Mouse (Mus musculus): ENCODE data around the gene Csnk1g1.

Gene Csnk1g1

GRCm38 (mm10) chr9:66067542-66067941 lies 158.8 kb downstream of the Csnk1g1 start:
- DNase-seq (ENCODE audit: low spot score in 2 of 2), result no peak

- no peak for DNase-seq (ENCODE audit: low spot score in 2 of 2)
Observed at GRCm38 (mm10) chr9:66068056-66068455, 159.3 kb downstream of the Csnk1g1 start.

GRCm38 (mm10) chr9:66068971-66069391 lies 160.3 kb downstream of the Csnk1g1 start:
- DNase-seq (ENCODE audit: low spot score in 2 of 2), result no peak

DNA sequence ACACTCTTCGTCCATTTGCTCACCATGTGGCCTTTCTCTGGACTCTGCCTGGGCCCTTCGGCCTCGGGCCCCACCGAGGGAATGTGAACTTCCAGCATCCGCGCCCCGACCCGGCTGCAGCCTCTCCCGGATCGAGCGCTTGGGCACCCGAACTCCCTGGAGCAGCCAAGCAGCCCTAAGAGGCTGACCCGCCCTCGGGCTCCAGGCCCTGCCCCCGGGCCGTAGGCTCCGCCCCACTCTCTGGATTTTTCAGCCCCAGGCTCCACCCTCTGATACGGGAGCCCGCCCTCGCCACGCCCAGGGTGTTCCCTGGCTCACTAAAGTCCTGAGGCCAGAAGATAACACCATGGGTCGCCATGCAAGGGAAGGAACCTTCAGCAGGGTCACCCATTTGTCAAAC lies 160.9 kb downstream of the Csnk1g1 start, which contains the start of gene Snx22:
Gene Snx22, minus strand, starts transcription at position 137 of the 400 bp plus-strand sequence.
- peak; percentile 62 to 64 for DNase-seq (ENCODE audit: low spot score in 2 of 2)

DNA sequence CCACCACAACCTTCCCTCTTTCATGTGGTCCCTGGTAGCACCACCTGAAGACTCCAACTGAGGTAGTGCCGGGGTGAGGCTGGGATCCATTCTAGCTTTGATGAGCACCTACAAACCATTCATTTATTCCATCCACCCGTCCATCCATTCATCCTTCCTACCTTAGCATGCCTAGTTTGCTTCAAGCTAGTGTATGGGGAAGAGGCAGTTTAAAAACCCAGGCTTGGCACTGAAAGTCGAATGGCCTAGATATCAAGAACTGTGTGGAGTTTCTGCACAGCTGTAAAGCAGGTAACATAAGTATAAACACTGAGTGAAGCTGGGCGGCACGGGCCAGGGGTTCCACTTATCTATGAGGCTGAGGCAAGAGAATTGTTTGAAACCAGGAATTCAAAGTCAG lies 161.4 kb downstream of the Csnk1g1 start:
- DNase-seq (ENCODE audit: low spot score in 2 of 2), result no peak

DNA sequence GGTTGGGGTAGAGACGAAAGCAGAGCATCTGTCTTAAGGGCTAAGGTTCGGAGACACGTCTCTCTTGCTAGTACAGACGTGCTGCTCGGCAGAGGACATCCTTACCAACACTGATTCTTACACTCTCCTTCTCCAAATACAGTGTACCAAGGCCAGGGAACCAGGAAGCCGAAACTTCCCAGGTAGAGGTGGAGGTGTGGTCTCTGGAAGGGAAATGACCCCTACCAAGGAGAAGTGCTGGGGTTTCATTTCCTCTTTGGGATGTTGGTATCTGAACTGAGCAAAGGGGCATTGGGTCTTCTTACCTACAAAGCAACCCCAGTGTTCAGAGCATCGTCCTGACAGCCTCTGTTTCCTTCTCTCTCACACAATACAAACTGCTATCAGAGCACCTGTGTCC lies 164.0 kb downstream of the Csnk1g1 start:
- no peak for DNase-seq (ENCODE audit: low spot score in 2 of 2)

DNA sequence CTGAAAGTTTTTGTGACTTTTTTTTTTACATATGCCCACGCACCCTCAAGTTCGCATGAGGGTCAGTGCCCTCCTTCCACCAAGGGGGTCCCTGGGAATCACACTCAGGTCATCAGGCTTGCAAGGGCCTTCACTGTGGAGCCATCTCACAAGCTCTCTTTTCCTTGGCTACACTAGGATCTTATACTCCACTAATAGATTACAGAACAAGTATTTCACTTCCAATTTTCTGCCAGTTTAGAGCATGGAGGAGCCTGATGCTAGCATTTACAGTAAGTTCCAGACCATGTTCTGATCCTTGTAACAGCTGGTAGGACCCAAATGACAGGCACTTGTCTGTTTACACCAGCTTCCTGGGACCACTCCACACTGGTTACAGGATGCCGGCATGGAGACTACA lies 169.3 kb downstream of the Csnk1g1 start:
- no peak for DNase-seq (ENCODE audit: low spot score in 2 of 2)

GRCm38 (mm10) chr9:66078493-66078892 lies 169.8 kb downstream of the Csnk1g1 start:
- no peak for DNase-seq (ENCODE audit: low spot score in 2 of 2)

- DNase-seq (ENCODE audit: low spot score in 2 of 2), result no peak
Observed at GRCm38 (mm10) chr9:66080804-66081459, 172.2 kb downstream of the Csnk1g1 start.

DNA sequence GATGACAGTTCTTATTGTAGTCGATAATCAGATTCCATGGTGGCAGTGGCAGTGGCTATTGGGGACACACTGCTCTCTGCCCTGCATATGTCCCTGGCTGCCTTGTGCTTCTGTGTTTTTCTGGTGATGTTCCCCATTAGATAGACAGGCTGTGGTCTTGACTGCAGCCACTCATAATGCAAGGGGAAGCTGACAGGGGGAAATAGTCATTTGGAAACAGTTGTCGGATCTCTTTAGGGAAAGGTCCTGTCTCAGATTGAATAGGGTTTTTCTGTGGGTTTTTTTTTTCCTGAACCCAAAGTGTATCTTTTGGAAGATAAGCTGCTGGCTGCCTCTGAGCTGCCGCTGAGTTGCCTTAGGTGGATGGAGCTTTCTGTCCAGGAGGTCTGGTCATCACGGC lies 173.3 kb downstream of the Csnk1g1 start:
- no peak for DNase-seq (ENCODE audit: low spot score in 2 of 2)

GRCm38 (mm10) chr9:66084171-66084570 lies 175.4 kb downstream of the Csnk1g1 start:
- DNase-seq (ENCODE audit: low spot score in 2 of 2), result no peak

DNA sequence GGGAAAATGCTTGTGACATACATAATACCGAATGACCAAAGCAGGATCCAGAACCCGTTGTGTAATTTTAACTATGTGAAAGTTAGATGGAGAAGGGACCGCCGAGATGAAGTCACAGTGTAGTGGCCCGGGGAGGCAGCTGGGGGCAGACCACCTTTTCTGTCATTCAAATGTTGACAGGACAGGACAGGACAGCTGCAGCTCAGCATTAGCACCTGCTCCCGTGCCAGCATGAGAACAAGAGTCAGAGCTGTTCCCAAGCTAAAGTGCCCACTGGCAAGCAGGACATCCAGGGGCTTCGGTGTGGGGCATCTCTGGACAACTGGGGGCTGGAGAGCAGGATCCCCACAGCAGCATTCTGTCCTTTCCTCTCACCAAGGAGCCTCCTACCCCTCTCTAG lies 178.3 kb downstream of the Csnk1g1 start:
- DNase-seq (ENCODE audit: low spot score in 2 of 2), result no peak

DNA sequence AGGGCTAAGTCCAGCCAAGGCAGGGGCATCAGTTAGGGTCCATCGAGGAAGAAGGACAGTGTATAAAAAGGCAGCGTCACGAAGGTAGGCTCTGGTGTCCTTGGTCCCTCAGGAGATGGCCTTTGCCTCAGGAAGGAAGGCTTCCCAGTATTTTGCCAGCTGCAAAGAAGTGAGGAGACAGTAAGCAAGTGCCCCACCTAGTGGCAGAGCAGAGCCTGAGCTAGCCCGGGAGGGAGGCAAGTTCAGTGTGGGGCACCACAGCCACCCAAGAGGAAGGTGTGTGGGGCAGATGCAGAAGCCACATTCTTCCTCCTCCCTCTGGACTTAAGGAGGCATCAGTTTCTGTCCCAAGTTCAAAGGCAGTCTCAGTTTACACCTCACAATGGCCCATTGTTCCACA lies 179.7 kb downstream of the Csnk1g1 start:
- DNase-seq (ENCODE audit: low spot score in 2 of 2), result no peak

GRCm38 (mm10) chr9:66090593-66091244 lies 182.0 kb downstream of the Csnk1g1 start:
- DNase-seq (ENCODE audit: low spot score in 2 of 2), result no peak

DNA sequence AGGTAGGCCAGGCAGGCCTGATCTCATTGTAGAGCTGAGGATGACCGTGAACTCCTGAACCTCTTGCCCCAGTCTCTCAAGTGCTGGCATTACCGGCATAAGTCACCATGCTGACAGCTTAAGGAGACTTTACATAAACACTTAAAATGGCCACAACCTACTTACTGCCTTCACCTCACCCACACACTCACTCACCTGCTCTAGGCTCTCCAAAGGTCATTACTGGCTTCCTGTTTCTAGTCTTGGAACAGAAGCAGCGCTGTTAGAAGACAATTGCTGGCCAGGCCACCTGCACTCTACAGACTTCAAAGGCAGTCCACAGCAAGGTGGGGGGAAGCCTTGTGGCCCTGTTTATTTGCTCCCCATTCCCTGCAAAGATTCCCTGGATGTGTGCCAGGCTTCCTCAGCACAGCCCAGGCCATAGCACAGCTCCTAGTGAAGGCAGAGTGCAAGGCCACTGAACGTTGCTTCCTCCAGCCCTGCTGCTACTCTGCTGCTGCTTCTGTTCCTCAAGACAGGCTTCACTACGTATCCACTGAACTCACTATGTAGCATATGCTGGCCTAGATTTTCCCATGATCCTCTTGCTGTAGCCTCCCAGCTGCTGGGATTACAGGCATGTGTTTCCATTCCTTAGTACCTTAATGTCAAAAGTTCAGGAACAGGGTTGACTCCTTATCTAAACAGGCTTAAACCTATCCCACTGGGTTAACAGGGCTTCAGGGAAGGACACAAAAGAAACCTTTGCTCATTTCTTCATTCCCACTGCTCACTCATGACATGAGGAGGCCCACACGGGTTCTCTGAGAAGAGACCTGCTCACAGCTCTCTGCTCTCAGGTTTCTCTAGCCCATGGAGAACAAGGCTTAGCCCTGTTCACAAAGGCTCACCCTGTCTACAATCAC lies 182.9 kb downstream of the Csnk1g1 start:
- no peak for DNase-seq (ENCODE audit: low spot score in 2 of 2)

DNA sequence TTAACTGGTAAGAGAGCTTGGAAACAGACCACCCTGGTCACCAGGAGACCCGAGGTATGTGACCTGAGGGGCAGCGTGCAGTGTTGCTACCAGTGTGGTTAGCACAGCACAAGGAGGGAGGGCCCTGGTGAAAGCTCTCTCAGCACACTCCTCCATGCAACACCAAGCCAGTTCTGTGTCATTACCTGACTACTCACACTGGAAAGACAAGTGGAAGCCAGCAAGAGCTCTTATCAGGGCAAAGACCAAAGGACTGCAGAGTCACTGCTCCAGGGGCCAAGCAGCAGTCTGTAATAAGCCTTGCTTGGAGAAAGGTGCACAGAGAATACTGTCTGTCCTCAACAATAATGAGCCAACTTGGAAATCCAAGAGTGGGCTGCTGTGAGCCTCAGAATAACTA lies 183.9 kb downstream of the Csnk1g1 start:
- no peak for DNase-seq (ENCODE audit: low spot score in 2 of 2)
